Mouse (Mus musculus): Measurements from ENCODE around the gene Laptm5.

- TF ChIP-seq CTCF (IDR thresholded peaks at IDR 0.05; ENCODE audit: low read depth, low read length), result no peak
- TF ChIP-seq POLR2A (IDR thresholded peaks at IDR 0.05; ENCODE audit: extremely low read depth, insufficient read depth, low read length), result no peak
These were observed 17.2 kb upstream of the Laptm5 start for GRCm38 (mm10) chr4:130895701-130896100.

Data from liver, adult 2 months (tissue).